Mouse (Mus musculus) testis, postnatal 10 days (tissue): ENCODE data around the gene Cav2.
A peak's percentile ranks its signal among the peaks of the same experiment; 100 is the strongest.

Experiments used
- DNase-seq: peaks from one replicate; pipeline ENCODE4 v3.0.0; 2021; ENCODE audit warnings: low spot score

Gene Cav2

DNA sequence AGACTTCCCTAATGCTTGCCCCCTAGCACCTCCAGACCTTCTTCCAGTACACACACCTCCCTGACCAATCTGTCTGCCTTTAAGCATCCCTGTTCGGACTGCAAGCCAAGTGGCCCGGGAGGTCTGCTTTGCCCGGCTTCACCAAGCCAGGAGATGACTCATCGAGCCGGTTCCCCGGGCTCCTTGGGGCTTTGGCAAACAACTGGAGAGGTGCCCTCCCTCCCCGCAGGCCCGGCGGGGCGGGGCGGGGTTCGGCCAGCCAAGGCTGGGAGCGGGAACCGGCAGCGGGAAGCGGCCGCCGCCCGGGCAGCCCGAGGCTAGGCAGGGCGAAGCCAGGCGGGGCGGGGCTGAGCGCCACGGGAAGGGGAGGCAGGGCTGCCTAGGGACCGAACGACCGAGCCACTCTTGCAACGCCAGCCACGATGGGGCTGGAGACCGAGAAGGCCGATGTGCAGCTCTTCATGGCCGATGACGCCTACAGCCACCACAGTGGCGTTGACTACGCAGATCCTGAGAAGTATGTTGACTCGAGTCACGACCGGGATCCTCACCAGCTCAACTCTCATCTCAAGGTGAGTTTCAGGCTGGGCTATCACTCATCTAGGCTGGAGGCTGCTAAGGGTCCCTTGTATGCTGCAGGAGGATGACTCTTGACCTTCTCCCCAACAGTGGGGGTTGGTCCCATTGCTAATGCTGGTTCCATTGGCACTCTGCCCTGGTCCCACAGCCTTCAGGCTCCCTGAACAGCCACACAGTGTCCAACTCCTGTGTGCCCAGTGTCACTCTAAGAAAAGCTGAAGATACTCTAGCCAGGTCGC is at the start of gene Cav2:
Gene Cav2 (plus strand): TSS at position 247 of the 818 bp plus-strand sequence.
- peak; percentile 79 for DNase-seq

DNA sequence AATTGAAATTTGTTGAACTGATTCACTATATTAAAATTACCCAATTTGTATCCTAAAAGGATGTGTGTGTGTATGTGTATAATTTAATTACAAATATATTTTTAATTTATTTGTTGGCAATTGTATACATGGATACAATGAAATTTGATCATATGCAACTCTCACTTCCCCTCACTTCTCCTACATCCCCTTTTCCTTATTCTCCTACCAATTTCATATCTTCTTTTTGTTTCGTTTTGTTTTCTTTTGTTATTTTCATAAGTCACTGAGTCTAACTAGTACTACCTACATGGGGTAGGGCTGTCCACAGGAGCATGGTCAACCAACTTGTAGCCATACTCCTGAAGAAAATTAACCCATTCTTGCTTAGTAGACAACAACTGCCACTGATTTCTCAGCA is 41.3 kb upstream of the Cav2 start:
- DNase-seq = no peak

DNA sequence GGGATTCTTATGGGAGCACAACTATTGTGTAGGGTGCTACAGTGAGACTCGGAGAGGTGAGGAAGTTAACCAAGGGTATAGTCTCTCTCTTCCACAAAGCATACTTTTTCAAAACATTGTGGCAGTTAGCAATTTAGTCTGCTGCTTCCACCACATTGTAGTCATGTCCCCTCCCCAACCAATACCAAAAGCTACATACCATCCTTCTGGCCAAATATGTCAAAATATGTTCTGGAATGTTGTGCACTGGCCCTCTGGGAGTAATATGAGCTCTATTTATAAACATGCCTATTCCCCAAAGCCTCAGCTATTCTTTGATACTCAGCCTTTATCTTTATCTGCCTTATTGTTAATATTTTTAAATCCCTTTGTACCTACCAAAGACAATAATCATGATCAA is 40.0 kb upstream of the Cav2 start:
- no peak for DNase-seq

DNA sequence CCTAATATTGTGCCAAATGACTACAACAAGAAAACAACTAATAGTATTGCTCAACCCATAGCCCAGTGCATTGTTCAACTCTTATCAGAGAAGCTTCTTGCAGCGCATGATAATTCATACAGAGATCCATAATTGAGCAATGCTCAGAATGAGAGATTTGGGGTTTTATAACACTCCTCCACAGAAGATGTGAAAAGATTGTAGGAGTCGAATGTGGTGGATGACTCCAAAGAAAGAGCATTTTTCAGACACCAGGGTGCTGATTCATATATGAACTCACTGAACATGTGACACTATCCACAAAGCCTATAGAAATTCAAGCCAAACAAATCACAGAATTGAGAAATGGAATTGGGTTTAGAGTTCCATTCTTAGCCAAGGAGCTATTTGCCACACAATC is 34.0 kb upstream of the Cav2 start:
- no peak for DNase-seq

DNA sequence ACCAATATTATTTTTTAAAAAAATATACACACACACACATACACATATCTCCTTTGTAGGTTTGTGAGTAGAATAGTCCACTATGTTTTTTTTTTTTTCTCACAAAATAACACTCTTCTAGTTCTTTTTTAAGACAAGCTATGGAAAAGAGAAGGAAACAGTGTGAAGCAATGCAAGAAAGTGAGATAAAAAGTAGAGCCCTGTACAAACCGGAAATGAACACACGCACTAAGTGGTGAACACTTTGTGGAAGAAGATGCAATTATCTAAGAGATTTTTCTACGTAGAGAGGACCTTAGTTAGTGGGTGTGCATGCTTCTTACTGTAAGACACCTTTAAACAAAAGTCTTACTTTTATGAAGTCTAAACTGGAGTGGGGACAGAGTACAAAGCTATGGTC is 33.3 kb upstream of the Cav2 start:
- DNase-seq = no peak

DNA sequence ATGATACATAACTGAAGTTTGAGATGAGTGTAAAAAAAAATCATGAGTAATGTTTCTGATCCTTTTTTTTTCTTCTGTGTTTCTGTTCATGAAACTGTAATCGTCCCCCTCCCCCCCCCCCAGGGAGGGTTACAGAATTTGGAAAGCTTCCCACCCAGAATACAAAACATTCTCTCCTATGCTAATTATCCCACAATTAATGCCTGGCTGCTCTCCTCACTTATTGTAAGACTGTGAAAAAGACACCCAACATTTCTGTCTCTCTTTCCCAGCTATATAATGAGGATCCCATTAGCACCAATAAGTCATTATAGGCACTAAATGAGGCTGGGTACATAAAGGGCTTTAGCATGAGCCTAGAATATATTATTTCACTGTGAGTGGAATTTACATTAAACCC is 32.7 kb upstream of the Cav2 start:
- no peak for DNase-seq

DNA sequence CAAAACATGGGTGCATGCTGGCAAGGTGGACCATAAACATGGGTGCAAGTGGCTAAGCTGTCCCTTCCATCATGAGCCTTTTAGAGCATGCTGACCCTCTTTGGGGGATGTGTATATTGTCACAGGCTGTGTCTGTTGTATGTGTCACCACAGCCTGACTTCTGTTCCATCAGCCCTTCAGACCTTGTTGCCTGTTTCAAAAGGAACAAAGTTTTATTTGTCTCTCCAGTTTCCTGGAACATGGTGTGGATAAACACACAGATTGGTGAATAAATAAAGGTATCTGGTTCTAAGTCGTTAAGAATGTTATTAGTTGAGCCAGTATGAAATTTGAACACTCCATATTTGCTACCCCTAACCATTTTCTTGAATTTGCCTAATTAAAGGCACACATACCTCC is 29.0 kb upstream of the Cav2 start:
- DNase-seq = no peak

DNA sequence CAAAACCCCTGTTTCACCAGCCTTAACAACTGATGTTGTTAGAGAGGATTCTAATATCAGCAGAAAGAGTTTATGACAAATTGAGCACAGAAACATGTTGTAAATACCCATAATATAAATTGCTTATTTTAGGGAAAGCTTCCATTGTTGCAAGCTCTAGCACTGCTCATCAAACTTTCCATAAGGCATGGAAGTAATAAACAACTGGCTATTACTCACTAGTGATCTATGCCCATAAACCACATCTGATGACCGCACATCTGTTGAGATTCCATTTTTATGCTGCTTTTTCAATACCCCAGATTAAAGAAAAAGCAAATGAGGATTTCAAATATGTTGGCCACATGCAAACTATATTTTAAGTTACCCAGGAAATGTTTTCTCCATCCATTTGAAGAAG is 22.8 kb upstream of the Cav2 start:
- no peak for DNase-seq

DNA sequence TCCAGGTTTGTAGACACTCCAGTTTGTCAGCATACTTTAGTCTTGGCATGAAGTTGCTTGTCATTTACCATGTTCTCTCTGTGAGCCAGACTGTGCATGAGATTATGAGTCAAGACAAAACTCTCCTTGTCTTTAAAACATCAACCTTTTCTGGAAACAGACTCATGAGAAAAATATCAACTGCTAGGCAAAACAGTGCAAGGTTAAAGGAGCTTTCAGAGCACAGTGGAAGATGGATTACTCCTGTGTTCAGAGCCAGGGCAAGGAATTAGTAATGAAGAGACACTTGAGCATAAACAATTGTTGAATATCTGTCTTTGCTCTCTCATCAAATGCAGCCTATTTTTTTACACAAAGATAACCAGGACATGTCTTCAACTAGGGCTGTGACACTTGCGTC is 22.1 kb upstream of the Cav2 start:
- DNase-seq = no peak

DNA sequence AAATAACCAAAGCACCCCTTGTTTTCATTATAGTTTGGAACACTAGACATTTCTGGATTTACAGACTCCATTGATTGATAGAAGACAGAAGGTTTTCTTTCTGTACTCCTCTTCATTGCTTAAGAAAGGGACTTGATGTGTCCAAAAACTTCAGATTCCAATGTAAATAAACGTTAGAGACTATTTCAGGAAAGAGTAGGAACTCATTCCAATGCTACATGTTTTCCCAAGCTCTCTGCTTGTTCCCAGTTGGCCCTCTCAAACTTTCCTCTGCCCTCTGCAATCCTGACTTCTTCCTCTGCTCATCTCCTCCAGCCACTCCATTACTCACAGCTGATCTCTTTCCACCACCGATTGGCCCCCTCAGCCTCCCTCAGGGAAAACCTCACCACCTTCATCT is 18.2 kb upstream of the Cav2 start:
- DNase-seq = no peak

DNA sequence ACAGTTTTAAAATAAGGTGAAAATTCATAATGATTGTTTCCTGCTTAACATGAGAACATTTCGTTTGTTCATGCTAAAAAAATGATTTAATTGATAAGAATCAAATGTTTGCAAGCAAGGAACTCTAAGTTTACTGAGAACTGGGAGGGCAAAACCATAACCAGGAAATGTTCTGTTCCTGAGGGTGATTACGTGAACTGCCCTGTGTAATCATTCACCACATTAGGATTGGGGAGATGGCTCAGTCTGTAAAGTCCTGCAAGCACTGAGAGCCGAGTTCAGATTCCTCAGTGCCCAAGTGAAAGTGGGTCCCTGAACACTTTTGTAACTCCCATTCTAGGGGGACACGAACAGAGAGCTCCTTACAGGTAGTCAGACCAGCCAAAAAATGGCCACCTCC is 15.9 kb upstream of the Cav2 start:
- no peak for DNase-seq

DNA sequence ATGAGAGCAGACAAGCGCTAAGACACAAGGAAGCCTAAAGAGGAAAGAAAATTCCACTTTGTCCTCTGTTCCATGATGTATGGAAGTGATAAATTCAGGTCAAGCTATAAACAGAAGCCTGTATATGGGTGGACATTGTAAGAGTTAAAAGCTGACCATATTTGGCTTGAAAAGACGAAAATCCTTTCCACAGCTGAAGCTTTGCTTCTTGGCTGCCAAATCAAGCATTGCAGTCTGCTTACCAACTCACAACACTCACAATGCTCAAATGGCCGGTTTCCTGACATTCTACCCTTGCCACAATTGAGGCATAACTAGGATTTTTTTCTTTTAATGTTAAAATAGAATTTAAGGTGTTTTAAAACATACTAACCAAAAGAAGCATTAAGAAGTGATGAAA is 14.5 kb upstream of the Cav2 start:
- DNase-seq = no peak

DNA sequence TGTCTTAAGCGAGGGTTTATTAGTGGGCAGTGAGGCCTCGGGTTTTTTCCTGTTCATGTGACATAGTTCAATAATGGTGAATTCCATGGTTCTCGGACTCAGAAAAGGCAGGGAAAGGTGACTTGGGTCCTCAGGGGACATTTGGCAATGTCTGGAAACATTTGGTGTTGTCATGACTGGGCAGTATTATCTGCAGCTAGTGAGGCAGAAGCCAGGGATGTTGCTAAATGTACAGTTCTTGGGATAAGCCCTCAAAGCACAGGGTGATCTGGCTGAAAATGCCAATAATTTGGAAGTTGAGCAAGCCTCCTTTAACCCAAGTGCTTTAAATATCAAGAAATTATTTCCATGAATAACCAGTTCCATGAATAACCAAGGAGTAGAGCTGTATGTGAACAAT is 2.6 kb upstream of the Cav2 start:
- DNase-seq = no peak

DNA sequence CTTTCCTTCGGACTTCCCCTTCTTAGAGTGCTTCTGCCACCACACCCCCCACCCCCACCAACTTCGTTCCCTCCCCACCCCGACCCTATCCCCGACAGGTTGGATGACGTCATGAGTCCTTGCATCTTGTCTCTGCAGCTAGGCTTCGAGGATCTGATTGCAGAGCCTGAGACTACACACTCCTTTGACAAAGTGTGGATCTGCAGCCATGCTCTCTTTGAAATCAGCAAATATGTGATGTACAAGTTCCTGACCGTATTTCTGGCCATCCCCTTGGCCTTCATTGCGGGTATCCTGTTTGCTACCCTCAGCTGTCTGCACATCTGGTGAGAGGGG is 740 bp downstream of the Cav2 start:
- DNase-seq = no peak

DNA sequence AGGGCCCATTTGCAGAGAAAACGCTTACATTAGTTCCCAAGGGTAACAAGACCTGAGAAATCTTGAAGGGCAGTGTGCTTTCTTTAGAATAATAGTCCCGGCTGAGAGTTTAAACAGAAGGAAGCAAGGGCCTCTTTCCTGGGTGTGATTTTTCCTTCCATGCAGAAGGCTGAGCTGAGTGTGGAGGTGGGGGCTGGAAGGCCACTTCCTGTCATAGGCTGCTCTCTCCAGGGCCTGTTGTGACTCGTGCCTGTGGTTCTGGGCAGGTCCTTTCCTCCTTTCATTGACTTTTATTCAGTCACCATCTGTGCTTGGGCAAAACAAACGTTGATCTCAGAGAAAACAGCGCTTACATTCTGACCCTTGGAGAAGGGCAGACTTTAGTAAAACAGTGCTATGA is 1.2 kb downstream of the Cav2 start:
- DNase-seq = no peak

DNA sequence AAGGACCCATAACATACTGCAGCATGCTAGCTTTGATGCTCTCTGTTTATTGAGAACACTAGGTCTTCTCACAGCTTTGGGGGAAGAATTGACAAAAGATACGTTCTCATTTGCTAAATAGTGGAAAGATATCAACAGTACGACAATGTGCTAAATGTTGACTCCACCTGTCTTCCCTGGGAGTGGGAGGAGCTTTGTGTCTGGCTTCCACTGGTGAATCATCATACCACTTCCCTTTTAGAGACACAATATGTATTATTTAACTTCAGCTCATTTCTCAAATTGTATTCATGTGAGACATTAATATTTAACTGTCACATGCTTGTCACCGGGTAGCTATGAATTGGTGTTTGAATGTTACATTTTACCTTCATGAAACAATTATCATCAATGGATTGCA is 2.8 kb downstream of the Cav2 start:
- no peak for DNase-seq

DNA sequence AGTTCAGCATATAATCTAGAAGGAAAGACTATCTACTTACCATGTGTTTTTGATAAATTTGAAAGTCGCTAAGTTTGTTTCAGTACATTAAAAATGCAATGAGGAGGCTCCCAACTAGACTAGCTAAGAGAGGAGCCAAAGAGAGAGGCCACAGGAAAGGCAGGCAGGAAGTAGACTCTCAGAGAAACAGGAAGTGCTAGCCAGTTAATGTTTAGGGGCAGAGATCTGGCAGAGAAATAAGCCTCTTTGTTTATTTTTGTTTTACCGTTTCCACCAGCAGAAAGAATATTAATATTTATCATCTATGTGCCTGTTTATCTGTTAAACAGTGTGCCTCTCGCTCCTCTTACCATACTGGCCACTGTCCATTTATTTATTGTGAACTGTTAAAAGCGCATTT is 5.4 kb downstream of the Cav2 start:
- DNase-seq = no peak

DNA sequence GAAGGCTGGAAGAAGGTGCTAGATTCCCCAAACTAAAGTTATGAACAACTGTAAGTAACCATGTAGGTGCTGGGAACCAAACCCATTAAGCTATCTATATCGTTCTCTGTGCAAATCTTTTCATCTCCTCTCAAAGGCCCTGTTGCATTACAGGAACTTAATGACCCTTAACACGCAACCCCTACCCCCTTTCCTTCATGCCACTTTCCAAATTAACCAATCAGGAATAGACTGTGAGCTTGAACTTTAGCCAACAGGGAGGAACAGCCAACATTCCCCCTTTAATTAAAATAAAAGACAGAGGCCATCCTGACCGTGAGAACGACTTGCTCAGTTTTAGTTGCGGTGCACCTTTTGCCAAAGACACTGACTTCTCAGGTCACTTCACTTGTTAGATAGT is 14.1 kb downstream of the Cav2 start:
- no peak for DNase-seq

DNA sequence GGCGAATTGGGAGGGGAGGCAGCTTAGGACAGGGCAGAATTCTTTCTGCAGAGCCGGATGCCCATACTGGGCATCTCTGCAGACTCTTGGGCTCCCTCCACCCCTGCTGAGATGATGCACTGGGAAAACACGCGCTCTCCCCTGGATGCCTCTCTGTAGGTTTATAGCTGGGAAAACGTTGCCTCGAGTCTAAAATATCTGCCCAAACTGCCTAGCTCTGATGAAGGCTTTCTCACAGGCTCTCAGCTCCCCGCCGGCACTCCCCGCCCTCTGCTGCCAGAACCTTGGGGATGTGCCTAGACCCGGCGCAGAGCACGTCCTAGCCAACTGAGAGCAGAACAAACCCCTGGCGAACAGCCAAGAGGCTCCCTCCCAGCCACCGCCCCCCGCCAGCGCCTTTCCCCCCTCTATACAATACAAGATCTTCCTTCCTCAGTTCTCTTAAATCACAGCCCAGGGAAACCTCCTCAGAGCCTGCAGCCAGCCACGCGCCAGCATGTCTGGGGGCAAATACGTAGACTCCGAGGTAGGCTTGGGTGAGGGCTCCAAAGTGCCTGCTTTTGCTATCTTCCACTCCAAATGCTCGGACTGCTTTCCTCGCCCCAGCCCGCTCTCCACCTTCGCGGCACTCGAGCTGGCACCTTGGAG is 25.1 kb downstream of the Cav2 start, which contains the start of gene Cav1:
Gene Cav1 (plus strand): TSS at position 382 of the 648 bp plus-strand sequence.
- DNase-seq = peak; percentile 84

DNA sequence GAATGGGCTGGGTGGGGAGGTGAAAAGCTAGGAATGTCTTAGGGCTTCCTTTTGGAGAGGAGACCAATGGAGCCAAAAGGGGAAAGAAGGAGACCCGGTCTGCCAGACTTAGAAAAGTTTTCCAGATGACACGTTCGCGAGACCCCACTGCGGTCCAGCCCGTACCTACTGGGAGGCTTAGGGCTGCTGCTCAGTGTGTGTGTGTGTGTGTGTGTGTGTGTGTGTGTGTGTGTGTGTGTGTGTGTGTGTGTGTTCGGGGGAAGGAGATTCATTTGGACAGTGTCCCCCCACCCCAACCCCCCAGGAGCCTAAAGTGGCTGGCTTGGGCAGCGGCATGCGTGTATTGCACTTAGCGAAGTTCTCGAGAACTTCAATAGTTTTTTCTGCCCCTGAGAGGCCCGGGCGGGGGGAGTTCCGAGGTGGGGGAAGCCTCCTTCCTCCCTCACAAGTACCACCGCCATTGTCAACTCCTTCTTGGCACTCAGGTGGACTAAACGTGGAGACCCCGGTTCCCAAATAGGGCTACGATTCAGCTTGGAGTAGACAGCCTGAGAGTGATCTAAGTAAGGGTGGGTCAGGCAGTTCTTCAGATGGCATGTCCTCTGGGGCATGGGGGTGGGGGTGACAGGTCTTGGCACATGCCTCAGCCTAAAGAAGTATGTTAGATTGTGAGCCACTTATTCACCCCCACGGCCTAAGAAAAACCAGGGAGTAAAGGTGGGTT is 25.8 kb downstream of the Cav2 start:
- peak; percentile 54 for DNase-seq

DNA sequence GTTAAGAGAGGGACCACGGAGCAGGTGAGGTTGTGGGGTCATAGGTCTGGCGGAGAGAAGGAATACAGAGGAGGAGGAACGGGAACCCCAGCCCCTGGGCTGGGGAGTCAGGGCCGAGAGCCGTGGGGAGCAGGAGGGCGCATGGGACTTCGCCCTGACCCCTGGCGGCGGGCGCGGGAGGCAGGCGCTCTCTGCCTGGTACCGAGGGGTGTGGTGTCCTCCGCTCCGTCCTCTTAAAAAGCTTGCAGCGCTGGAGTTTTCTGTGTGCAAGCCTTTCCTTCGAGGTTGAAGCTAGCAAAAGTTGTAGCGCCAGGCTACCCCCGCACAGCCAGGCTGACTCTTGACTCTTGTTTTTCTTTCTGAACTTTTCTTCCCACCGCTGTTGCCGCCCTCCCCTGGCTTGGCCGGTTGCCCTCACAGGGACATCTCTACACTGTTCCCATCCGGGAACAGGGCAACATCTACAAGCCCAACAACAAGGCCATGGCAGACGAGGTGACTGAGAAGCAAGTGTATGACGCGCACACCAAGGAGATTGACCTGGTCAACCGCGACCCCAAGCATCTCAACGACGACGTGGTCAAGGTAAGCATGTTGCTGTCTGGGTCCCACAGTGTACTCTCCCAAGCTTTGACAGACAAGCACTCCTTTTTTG is 26.6 kb downstream of the Cav2 start:
- peak; percentile 85 for DNase-seq

DNA sequence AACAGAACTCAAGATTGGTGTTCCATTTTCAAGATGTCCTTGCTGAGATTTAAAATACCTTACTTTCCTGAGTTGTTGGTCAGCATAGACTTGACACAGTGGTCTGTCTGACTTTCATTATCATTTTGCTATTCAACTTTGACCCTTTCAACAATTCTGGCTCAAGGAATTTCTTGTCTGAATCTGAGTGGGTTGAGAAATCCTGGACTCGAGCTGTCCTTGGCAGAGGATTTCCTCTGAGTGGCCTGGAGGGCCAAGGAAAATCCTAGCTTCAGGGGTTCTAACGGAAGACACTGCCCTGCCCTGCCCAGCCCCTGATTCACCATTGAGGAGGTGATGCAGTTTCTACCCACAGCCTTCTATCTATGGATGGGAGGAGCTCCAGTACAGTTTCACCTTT is 27.7 kb downstream of the Cav2 start:
- DNase-seq = no peak

DNA sequence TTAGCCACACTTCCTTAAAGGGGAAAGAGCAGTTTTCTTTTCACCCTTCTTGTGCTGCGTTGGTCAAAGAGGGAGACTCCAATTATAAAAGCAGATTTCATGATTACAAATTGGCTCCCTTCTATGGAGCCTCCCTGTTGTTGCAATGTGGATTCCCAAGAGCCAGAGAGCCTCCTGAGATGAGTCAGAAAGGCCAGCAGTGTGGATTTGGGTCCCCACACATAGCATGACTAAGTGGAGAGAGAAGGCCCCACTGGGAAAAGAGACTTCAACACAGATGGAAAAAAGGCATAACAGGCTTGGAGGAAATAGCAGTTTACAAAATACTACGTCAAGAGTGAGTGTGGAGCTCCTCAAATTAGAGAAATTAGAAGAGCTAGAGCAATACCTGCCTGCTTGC is 28.3 kb downstream of the Cav2 start:
- no peak for DNase-seq
